Mouse (Mus musculus) kidney, embryonic 16.5 days (tissue): Measurements from ENCODE around the gene Trarg1. TPM values are rescaled to one million over a fixed set of nuclear protein-coding genes. Genes with fewer than 3 reads are reported as not detected.

ENCODE experiments used
- ATAC-seq: fragments of 200-750 bp; cut with Nextera tagmentation; 2 replicates; pipeline ENCODE4 v1.8.0; 2017; ENCODE audit warnings: moderate TSS enrichment; ENCODE audit not compliant: low FRiP score, low TSS enrichment
- H3K27ac ChIP-seq: fragments of 300-500 bp; sonication (generic); 2 replicates; pipeline ENCODE4 v1.5.1; 2014; ENCODE audit warnings: low read length
- H3K27me3 ChIP-seq: fragments of 300-500 bp; sonication (generic); 2 replicates; pipeline ENCODE4 v1.6.1; 2014; ENCODE audit warnings: low read length, control low read depth, mixed read lengths; ENCODE audit not compliant: insufficient read depth
- H3K36me3 ChIP-seq: fragments of 300-500 bp; sonication (generic); 2 replicates; pipeline ENCODE4 v1.6.1; 2014; ENCODE audit warnings: low read length, control low read depth, mixed read lengths; ENCODE audit not compliant: insufficient read depth
- H3K4me1 ChIP-seq: fragments of 300-500 bp; sonication (generic); 2 replicates; pipeline ENCODE4 v1.6.1; 2014; ENCODE audit warnings: low read length, control low read depth, mixed read lengths; ENCODE audit not compliant: insufficient read depth
- H3K4me2 ChIP-seq: fragments of 300-500 bp; sonication (generic); replicated peaks from 2 replicates; pipeline ENCODE4 v1.6.1; 2014; ENCODE audit warnings: low read depth, low read length
- H3K4me3 ChIP-seq: fragments of 300-500 bp; sonication (generic); 2 replicates; pipeline ENCODE4 v1.5.1; 2014; ENCODE audit warnings: mild to moderate bottlenecking, low read length
- H3K9ac ChIP-seq: fragments of 300-500 bp; sonication (generic); replicated peaks from 2 replicates; pipeline ENCODE4 v1.6.1; 2014; ENCODE audit warnings: low read length
- H3K9me3 ChIP-seq: fragments of 300-500 bp; sonication (generic); 2 replicates; pipeline ENCODE4 v1.6.1; 2016; ENCODE audit warnings: low read length, control low read depth
- WGBS: fragments of 180-500 bp; shearing (Covaris S2); extraction: QIAGEN DNeasy Blood & Tissue Kit; methylation state at CpG from one replicate; pipeline ENCODE4 v1.1.7; 2014; 5-methylcytosine and 5-hydroxymethylcytosine counted together
- polyA plus RNA-seq: library from polyadenylated mRNA; unstranded; fragments of >200 nt; fragmentation: Nextera tagmentation; extraction: Ambion mirVana; gene quantifications from 2 replicates; pipeline ENCODE4 v1.2.1, GENCODE M21; 2015

Trarg1 gene
- polyA plus RNA-seq, 1 experiment from 2014 or later, result 2.2 TPM

DNA sequence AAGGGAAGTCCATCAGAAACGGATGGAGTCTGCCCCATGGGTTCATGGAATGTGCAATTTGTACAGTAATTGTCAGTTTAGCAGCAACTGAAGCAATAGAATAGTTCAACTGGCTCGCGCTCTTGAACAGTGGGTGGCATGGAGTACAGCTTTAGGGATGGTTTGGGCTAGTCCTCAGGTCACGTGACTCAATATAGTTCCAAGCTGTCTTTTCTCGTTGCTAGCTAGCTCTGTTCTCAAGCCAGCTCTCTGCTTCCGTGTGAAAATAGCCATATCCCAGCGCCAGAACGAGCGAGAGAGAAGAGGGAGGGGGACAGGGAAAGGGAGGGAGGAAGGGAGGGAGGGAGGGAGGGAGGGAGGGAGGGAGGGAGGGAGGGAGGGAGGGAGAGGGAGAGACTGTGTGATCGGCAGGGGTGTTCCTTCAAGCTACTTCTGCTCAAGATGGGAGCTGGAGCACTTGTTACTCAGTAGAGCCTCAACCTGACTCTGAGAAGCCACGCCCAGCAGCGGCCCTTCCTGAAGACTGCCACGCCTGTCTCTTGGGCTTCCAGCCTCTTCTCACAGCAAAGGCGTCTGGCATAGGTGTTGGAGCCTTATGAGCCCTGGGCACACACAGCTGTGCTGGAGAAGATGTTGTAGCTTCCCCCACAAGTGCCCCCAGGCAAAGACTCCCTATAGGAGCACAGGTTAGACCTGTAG lies 28.6 kb upstream of the Trarg1 start:
- Histone ChIP-seq H3K4me3 (no peak overlapping the region), H3K4me2 (no peak overlapping the region), H3K36me3 (no peaks in the 10 kb centered on the region), H3K9me3 (no peaks in the 10 kb centered on the region), H3K27ac (no peak overlapping the region), H3K27me3 (no peaks in the 10 kb centered on the region), H3K4me1 (peaks cover 8% of the 10 kb centered on the region), H3K9ac (no peak overlapping the region)
- ATAC-seq, result no peak
- 57% methylated on average over 12 of the region's 14 CpGs for WGBS

DNA sequence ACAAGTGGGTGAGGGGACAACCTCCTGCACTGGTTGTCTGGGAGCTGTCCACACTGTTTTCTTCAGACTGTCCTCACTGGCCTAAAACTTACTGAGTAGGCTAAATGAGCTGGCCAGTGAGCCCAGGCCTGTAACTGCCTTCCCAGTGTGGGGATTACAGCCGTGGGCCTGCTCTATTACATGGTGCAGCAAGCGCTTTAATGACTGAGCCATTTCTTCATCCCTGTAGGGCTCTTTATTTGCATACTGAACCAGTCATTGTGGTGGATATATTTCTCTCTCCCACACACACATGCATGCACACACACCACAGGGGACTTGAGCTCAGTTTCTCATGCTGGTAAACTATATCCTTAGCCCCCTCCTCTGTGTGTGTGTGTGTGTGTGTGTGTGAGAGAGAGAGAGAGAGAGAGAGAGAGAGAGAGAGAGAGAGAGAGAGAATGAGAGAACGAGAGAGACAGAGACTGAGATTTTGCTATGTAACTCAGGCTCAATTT lies 26.7 kb upstream of the Trarg1 start:
- Histone ChIP-seq H3K4me2 (no peak overlapping the region), H3K27me3 (no peaks in the 10 kb centered on the region), H3K4me3 (no peak overlapping the region), H3K36me3 (no peaks in the 10 kb centered on the region), H3K9me3 (no peaks in the 10 kb centered on the region), H3K9ac (no peak overlapping the region), H3K4me1 (no peaks in the 10 kb centered on the region), H3K27ac (no peak overlapping the region)
- 44% methylated on average over 3 of the region's 3 CpGs for WGBS
- no peak for ATAC-seq

DNA sequence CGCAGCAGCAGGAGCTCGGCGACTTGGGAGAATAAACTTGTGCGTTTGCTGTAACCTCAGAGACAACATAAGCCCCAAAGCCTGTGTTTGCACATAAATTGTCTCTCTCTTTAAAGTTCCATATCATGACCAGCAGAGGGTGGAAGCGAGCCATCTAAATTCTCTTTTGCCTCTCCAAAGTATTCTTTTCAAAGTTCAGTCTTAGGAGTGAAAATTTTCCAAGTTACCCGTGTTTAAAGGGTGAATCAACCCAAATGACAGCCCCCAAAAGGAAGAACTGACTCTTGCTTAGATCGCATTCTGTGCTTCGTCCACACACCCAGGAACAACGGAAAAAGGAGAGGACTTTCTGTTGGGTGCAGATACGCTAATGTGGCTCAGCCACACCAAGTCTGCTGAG lies 24.5 kb upstream of the Trarg1 start:
- Histone ChIP-seq H3K27me3 (no peaks in the 10 kb centered on the region), H3K36me3 (no peaks in the 10 kb centered on the region), H3K4me2 (peak overlapping the region; percentile 44), H3K27ac (no peak overlapping the region), H3K4me1 (peaks cover 17% of the 10 kb centered on the region), H3K9me3 (no peaks in the 10 kb centered on the region), H3K9ac (0 out of 2 replicates have a peak overlapping the region, but pooled peaks have one; percentile 30), H3K4me3 (peak overlapping the region; percentile 24; the same call in 1 of the 2 replicates)
- ATAC-seq, result no peak
- WGBS, result 6% methylated on average over 10 of the region's 10 CpGs

DNA sequence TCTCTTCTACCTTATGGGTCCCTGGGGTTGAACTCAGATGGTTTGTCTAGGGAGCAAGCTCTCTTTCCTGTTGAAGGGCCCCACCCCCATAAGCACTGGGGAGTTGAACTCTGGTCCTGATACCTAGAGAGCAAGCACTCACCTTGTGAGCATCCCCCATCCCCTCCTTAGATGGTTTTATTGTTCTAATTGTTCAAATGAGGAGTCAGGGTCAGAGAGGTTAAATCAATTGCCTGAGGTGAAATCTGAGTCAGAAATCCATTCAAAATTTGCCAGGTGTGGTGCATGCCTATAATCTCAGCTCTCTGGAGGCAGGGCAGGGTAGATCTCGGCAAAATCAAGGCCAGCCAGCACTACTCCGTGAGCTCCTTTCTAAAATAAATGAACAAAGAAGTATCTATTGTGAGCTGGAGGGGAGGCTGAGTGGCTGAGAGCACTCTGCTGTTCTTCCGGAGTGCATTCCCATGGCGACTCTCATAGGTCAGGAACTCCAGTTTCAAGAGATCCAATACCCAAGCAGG lies 22.1 kb upstream of the Trarg1 start:
- 31% methylated on average over 4 of the region's 4 CpGs for WGBS

DNA sequence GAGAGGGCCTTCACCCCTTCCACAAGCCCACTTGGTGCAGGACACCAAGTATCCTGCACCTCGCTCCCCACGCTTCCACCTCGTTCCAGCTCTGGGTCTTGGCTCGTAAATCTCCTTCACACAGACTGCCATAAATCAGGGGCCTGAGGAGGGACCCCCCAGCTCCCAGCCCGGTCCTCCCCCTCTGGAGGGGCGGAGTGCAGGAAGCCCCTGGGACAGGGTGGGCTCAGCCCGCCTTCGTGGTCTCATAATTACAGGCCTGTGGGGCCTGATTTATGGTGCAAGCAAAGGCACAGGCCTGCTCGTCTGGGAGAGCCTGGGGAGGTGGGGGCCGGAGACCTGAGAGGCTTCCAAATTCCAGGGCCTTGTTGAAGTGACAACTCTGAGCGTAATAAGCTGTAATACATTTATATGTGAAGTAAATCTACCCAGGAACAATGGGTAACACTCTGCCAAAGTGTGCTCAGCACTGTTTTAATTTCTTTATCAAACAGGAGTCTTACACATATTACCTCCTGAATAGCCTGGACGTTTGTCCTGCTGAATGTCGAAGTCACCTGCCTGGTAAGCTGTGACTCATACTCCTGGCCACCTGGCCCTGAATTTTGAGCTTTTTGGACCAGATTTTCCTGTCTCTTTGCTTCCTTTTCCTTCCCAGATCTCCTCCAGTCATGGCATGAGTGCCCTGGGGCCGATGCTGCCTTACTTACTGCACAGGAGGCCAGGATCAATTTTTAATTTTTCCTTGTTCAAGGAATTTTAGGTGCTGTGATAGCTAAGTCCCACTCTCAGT lies 20.3 kb upstream of the Trarg1 start:
- Histone ChIP-seq H3K4me1 (peaks cover 17% of the 10 kb centered on the region), H3K4me2 (no peak overlapping the region), H3K27ac (peak overlapping the region; percentile 33), H3K9me3 (no peaks in the 10 kb centered on the region), H3K36me3 (no peaks in the 10 kb centered on the region), H3K4me3 (no peak overlapping the region), H3K9ac (no peak overlapping the region), H3K27me3 (peaks cover 6% of the 10 kb centered on the region)
- 17% methylated on average over 14 of the region's 14 CpGs for WGBS
- ATAC-seq, result peak; percentile 87

More for the DNA sequence above, 22.1 kb upstream of the Trarg1 start:
- no peaks in the 10 kb centered on the region for H3K36me3 ChIP-seq
- no peak overlapping the region for H3K4me2 ChIP-seq
- peaks cover 17% of the 10 kb centered on the region for H3K4me1 ChIP-seq
- H3K9ac ChIP-seq, result no peak overlapping the region
- ATAC-seq, result no peak
- H3K27ac ChIP-seq, result no peak overlapping the region
- H3K4me3 ChIP-seq, result no peak overlapping the region
- no peaks in the 10 kb centered on the region for H3K27me3 ChIP-seq
- no peaks in the 10 kb centered on the region for H3K9me3 ChIP-seq

DNA sequence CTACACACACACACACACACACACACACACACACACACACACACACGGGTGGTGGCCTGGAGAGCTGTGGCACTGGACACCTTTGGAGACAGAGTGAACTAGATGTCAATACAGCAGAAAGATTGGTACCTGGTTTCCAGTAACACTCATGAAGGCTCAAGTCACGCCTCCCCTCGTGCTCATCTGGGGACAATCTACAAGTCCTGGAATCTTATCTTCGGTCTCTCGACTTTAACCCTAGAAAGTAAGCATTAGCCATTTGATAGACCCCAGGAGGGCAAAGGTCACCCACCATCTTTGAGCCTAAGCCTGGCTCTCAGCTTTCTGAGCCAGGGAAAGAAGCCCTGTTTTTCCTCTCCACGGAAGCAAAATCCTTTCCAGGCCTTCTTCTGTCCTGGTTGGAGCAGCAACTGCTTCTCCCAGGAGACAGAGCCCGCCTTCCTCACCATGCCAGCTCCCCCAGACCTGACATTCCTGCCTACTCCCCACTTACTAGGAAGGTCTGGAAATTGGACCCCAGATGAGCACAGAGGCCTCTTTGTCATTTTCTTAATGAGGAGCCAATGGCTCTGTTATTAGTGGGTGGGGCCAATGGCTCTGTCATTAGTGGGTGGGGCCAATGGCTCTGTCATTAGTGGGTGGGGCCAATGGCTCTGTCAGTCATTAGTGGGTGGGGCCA lies 17.7 kb upstream of the Trarg1 start:
- WGBS, result 61% methylated on average over 7 of the region's 7 CpGs
- Histone ChIP-seq H3K9me3 (no peaks in the 10 kb centered on the region), H3K4me2 (no peak overlapping the region)

DNA sequence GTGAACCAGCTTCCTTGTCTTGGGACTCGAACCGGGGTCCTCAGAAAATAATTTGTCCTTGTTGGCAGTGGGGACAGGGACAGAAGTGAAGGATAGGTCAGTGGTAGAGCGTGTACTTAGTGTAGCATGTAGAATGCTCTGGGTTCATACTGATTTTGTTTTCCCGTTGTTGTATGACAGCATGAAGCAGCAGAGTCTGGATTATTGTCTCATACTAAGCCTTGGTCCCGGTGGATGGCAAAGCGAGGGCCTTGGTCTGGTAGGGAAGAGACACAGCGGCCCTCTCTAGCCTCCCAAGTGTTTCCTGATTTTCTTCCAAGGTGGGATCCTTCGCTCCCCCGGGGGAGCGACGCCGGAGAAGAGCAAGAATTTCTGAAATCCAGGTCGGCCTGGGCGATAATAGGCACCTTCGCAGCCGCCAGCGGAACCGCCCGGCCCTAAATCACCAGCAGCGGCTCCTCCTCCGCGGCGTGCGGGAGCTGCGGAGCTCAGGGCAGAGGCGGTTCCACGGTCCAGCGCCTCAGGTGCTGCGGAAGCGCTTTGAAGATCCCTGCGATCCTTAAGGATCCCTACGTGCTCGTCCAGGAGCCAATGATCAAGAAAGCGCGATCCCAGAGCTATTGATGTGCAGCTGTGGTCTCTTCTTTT lies 13.5 kb upstream of the Trarg1 start:
- peaks cover 4% of the 10 kb centered on the region; the same call in 1 of the 2 replicates for H3K4me1 ChIP-seq
- 7% methylated on average over 35 of the region's 35 CpGs for WGBS
- peak overlapping the region; percentile 57 for H3K4me2 ChIP-seq
- no peaks in the 10 kb centered on the region for H3K9me3 ChIP-seq
- H3K27ac ChIP-seq, result no peak overlapping the region
- no peaks in the 10 kb centered on the region for H3K36me3 ChIP-seq
- peak overlapping the region; percentile 53 for H3K9ac ChIP-seq
- H3K27me3 ChIP-seq, result peaks cover 51% of the 10 kb centered on the region
- no peak for ATAC-seq
- peak overlapping the region; percentile 36 for H3K4me3 ChIP-seq

More for the DNA sequence above, 17.7 kb upstream of the Trarg1 start:
- ATAC-seq, result no peak
- no peak overlapping the region for H3K4me3 ChIP-seq
- H3K27me3 ChIP-seq, result peaks cover 29% of the 10 kb centered on the region
- no peak overlapping the region for H3K27ac ChIP-seq
- H3K4me1 ChIP-seq, result peaks cover 21% of the 10 kb centered on the region
- no peaks in the 10 kb centered on the region for H3K36me3 ChIP-seq
- no peak overlapping the region for H3K9ac ChIP-seq

DNA sequence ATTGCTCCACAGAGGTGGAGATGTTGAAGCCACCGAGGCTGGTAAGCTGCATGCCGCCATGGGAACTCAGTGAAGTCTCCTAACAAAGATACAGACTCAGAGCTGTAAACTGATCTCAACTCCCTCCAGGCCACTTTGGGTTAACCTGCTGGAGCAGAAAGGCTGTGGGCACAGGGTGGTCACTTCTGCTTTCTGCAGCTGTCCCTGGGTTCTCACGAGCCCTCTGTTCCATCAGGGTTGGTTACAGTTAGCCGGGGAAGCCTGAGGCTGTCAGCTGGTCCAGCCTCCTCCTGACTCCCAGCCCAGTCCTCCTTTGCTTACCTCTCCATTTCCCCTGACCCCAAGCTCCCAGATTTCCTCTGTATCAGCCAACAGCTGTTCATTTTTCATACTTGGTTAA lies 11.8 kb upstream of the Trarg1 start:
- peaks cover 64% of the 10 kb centered on the region for H3K27me3 ChIP-seq
- H3K27ac ChIP-seq, result no peak overlapping the region
- H3K4me2 ChIP-seq, result no peak overlapping the region
- H3K4me1 ChIP-seq, result peaks cover 13% of the 10 kb centered on the region
- no peak for ATAC-seq
- H3K9ac ChIP-seq, result no peak overlapping the region
- H3K9me3 ChIP-seq, result no peaks in the 10 kb centered on the region
- no peak overlapping the region for H3K4me3 ChIP-seq
- WGBS, result 24% methylated on average over 4 of the region's 4 CpGs
- no peaks in the 10 kb centered on the region for H3K36me3 ChIP-seq

DNA sequence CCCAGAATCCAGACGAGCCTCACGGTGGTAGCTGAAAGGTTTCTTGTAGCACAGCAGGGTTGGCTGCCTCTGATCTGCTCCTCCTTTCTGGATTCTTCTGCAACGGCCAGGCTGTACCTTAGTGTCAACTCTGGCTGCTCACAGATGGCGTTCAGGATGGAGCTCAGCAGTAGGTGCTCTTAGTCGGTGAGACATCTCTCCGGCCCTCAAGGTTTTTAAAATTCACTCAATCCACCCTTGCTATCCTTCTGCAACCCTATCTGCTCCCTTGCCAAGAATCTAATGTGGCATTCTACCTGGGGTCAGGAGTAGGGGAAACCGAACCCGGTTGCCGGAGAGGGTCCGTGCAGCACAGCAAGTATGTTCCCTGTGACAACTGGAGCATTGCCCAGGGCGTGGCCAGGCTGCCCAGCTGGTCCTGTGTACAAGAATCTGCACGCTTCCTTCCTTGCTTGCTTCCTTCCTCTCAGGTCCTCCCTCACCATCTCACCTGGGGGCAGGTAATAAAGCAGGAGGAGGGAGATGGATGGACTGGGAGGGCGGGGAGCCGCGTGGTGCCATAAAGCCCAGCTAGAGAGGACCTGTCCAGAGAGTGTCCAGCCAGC lies 7.6 kb upstream of the Trarg1 start, which contains the start of gene Bhlha9:
Gene Bhlha9, plus strand, starts transcription at position 600 of the 605 bp plus-strand sequence.
- H3K27me3 ChIP-seq, result peaks cover 59% of the 10 kb centered on the region
- 56% methylated on average over 15 of the region's 15 CpGs for WGBS

More for the DNA sequence above, 7.6 kb upstream of the Trarg1 start, which contains the start of gene Bhlha9:
- no peak within 1 kb of the TSS for H3K27ac ChIP-seq
- H3K36me3 ChIP-seq, result no peaks in the 10 kb centered on the region
- H3K4me3 ChIP-seq, result peak within 1 kb of the TSS; percentile 47
- no peak for ATAC-seq
- H3K9me3 ChIP-seq, result no peaks in the 10 kb centered on the region
- H3K4me2 ChIP-seq, result peak within 1 kb of the TSS; percentile 75
- H3K9ac ChIP-seq, result peak within 1 kb of the TSS; percentile 47
- H3K4me1 ChIP-seq, result peaks cover 12% of the 10 kb centered on the region
